Mouse (Mus musculus) fat pad, adult 2 months (tissue): ENCODE measurements around the gene Ppp1r8.

ENCODE experiments used
- DNase-seq: peaks from one replicate; pipeline ENCODE4 v3.0.0-alpha.2; 2011; ENCODE audit warnings: low read depth, low spot score; ENCODE audit errors: extremely low read depth

The Ppp1r8 gene

DNA sequence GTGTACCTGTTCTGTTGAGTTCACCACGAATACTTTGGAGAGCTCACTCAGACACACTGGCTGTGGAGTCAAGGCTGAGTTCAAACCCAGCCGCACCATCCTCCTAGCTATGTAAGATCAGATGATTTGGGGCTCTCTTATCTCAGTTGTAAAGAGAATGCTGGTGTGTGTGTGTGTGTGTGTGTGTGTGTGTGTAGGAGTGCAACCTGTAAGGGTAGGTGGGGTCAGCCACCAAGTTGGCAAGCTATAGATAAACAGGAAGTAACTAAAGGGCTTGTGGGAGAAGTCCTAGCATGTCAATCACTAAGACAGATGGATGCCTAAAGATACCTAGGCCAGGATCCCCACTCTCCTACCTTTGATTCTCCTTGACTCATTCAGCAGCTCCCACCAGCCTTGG is 59.2 kb downstream of the Ppp1r8 start:
- DNase-seq: no peak

DNA sequence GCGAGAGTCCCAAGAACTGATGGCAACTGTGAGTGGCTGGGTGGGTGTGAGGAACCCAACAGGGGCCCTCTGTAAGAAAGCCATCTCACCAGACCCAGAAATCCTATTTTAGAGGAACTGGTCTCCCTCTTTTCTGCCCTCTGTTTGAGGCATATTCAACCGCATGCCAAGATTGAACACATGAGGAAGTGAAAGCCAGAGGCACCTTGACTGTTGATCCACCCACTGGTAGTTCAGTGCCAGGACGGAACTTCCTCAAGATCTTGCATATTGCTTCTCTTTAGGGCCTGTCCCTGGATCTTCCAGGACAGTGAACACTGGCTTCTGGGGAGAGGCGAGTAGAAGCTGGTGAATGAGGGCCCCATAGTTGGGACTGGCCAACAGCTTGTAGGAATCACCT is 62.7 kb downstream of the Ppp1r8 start:
- peak; percentile 54 for DNase-seq

GRCm38 (mm10) chr4:132778562-132779201 is 64.3 kb downstream of the Ppp1r8 start:
- no peak for DNase-seq
